Comparison of ENCODE assay signal across 8 mouse cellular contexts in the genomic region with DNA sequence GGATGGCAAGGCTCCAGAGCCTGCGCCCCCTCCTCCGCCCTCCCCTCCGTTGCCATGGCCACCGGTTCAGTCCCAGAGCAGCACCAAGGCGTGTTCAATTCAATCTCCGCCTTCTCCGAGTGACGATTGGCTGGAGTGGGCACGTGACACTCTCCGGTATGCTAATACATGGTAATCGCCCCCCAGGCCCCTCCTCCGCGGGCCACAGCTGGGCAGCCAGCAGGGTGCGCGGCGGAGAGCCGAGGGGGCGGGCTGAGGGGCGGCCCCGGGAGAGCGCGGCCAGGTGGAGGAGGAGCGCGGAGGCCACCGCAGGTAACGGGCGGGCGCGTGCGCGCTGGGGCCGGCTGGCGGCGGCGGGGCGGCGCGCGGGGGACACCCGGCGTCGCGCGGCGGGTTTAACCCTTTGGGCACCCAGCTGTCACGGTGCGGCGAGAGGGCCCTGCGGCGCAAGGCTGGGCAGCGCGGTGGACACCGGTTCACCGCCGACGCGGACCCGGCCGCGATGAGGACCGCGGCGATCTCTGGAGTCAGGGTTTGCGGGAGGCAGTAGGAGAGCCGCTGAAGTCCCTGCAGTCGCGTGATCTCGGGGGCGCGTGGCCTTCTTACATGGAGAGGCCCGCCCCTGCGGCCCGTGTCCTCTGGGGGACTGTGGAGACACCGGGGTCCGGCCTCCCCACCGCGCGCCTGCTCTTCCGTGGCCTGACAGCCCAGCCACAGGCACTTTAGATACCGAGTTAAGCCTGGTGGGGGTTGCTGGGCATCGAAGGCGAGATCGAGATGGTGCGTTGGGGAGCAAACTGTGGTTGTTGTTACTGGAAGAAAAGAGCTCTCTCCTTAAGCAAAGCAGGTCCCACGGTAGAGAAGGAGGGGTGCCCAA. TPM values are rescaled to one million over a fixed set of nuclear protein-coding genes. Genes with fewer than 3 reads are reported as not detected.
DNase-seq lines count a peak whose midpoint lies in the region; ATAC-seq lines count a peak whose summit lies in the region.

Gene Phc2 (plus strand): TSS at position 198 of the 877 bp plus-strand sequence.

- no peaks in the 10 kb centered on the region for H3K36me3 ChIP-seq in embryonic facial prominence, embryonic 10.5 days (replicated peaks)
- H3K36me3 ChIP-seq in intestine, embryonic 15.5 days = no peaks in the 10 kb centered on the region

- H3K4me3 ChIP-seq in embryonic facial prominence, embryonic 10.5 days = peak within 1 kb of the TSS; percentile 78
- H3K4me3 ChIP-seq in intestine, embryonic 15.5 days (replicated peaks) = peak within 1 kb of the TSS; percentile 74

- no peaks in the 10 kb centered on the region for H3K9me3 ChIP-seq in embryonic facial prominence, embryonic 10.5 days
- H3K9me3 ChIP-seq in intestine, embryonic 15.5 days = no peaks in the 10 kb centered on the region

- under 1% methylated on average over 85 of the region's 85 CpGs for WGBS in embryonic facial prominence, embryonic 10.5 days
- under 1% methylated on average over 69 of the region's 85 CpGs for WGBS in intestine, embryonic 15.5 days

- peak; percentile 97 for DNase-seq in adrenal gland, postnatal 14 days
- peak; percentile 98 for DNase-seq in embryonic facial prominence, embryonic 10.5 days (ENCODE audit: low spot score)
- peak; percentile 80 to 86 for DNase-seq in gastrocnemius, postnatal 4 days (ENCODE audit: low spot score in 2 of 2)
- peak; percentile 95 to 97 for DNase-seq in left cerebral cortex, postnatal 14 days (ENCODE audit: low spot score in 2 of 2)
- peak; percentile 94 for DNase-seq in right cerebral cortex, postnatal 14 days
- peak; percentile 86 for DNase-seq in urinary bladder, postnatal 25 days (ENCODE audit: low spot score)

- peak within 1 kb of the TSS; percentile 81 for H3K9ac ChIP-seq in intestine, embryonic 15.5 days

- H3K27ac ChIP-seq in embryonic facial prominence, embryonic 10.5 days (replicated peaks) = peak within 1 kb of the TSS; percentile 82
- peak within 1 kb of the TSS; percentile 52 for H3K27ac ChIP-seq in intestine, embryonic 15.5 days

- intact Hi-C loops in left cerebral cortex, postnatal 14 days (cut with DNase I) = loop anchor here (5.0 kb wide), 1 partner anchor 42 kb away; the partner anchor contains the start of gene Zscan20

- ATAC-seq in intestine, embryonic 15.5 days = peak; percentile 99
- ATAC-seq in megakaryocyte-erythroid progenitor cell, adult 5-6 weeks (replicated peaks; ENCODE audit: low FRiP score, low TSS enrichment, poor library complexity, severe bottlenecking) = peak; percentile 98

- H3K4me1 ChIP-seq in embryonic facial prominence, embryonic 10.5 days = peaks cover 58% of the 10 kb centered on the region
- peaks cover 13% of the 10 kb centered on the region for H3K4me1 ChIP-seq in intestine, embryonic 15.5 days (replicated peaks)

- peak within 1 kb of the TSS; percentile 97 for H3K4me2 ChIP-seq in intestine, embryonic 15.5 days (replicated peaks)

- peaks cover 31% of the 10 kb centered on the region for H3K27me3 ChIP-seq in embryonic facial prominence, embryonic 10.5 days (replicated peaks; ENCODE audit: low read depth, poor library complexity, severe bottlenecking)
- H3K27me3 ChIP-seq in intestine, embryonic 15.5 days (replicated peaks) = no peaks in the 10 kb centered on the region

RNA-seq across cellular contexts. Expression of gene Phc2, which starts in this region (rescaled TPM):
- 79.0 and 79.8 TPM in 2 replicates for total RNA-seq in adrenal gland, postnatal 14 days (2021)
- polyA plus RNA-seq in embryonic facial prominence, embryonic 10.5 days (2016; fragmentation: Nextera tagmentation; extraction: Ambion mirVana) = 69.5 and 84.4 TPM in 2 replicates
- total RNA-seq in gastrocnemius, postnatal 4 days (2021) = 10 to 100 TPM; 47.2 to 52.7 TPM
- polyA plus RNA-seq in intestine, embryonic 15.5 days (2015; fragmentation: Nextera tagmentation; extraction: Ambion mirVana) = 39.2 and 42.3 TPM in 2 replicates
- total RNA-seq in left cerebral cortex, postnatal 14 days (2021) = 10 to 100 TPM; 74.8 to 77.2 TPM
- 56.5 and 63.9 TPM in 2 replicates for total RNA-seq in megakaryocyte-erythroid progenitor cell, adult 5-6 weeks (2014; fragmentation: Nextera tagmentation)
- 14.5 and 18.1 TPM in 2 replicates for total RNA-seq in megakaryocyte-erythroid progenitor cell, adult 5-6 weeks (2017)

Comparison
In these comparisons a context has a peak if more than half of its experiments do, and no peak if none do; other contexts are left out.
1. Peak in every context shown above with its lines: DNase-seq, ATAC-seq, H3K4me3 ChIP-seq and H3K27ac ChIP-seq.